Mouse (Mus musculus) MEL (cell line): ENCODE measurements around the gene Dnaaf3. TPM values are rescaled to one million over a fixed set of nuclear protein-coding genes. Genes with fewer than 3 reads are reported as not detected.
"Not testable (repeated sequence)": the region's sequence is repeated elsewhere in the genome, so short reads cannot be mapped to it uniquely, and the experiment has no call there.

Experiments used
- DNase-seq: peaks from one replicate; pipeline ENCODE4 v3.0.0; 2011; ENCODE audit warnings: low read depth, low spot score
- H3K27ac ChIP-seq: 2 replicates; pipeline ENCODE4 v1.5.1; 2012; ENCODE audit warnings: low read depth, mild to moderate bottlenecking, control low read depth, low read length, moderate library complexity; ENCODE audit not compliant: control insufficient read depth
- H3K27me3 ChIP-seq, 2 experiments: fragments of 150-350 bp in 1 of 2; sonication (generic) in 1 of 2; 2 replicates each; pipeline ENCODE4 v1.6.1; 2012; ENCODE audit warnings: low read length in 2 of 2, mild to moderate bottlenecking in 2 of 2, improper control_type of control experiment in 1 of 2, moderate library complexity in 1 of 2; ENCODE audit not compliant: insufficient read depth in 2 of 2, control insufficient read depth in 1 of 2
- H3K36me3 ChIP-seq, 2 experiments: 2 replicates each; pipeline ENCODE4 v1.6.1; 2012 to 2014; ENCODE audit warnings: low read length in 2 of 2, improper control_type of control experiment in 1 of 2, inconsistent platforms in 1 of 2, mild to moderate bottlenecking in 1 of 2; ENCODE audit not compliant: insufficient read depth in 2 of 2, control insufficient read depth in 1 of 2
- H3K4me1 ChIP-seq, 2 experiments: fragments of 150-350 bp in 1 of 2; sonication (generic) in 1 of 2; 2 replicates each; pipeline ENCODE4 v1.6.1; 2012; ENCODE audit warnings: low read length in 2 of 2, improper control_type of control experiment in 1 of 2, mild to moderate bottlenecking in 1 of 2; ENCODE audit not compliant: insufficient read depth in 2 of 2, control insufficient read depth in 1 of 2
- H3K4me3 ChIP-seq, 2 experiments: fragments of 150-350 bp in 1 of 2; sonication (generic) in 1 of 2; 2 replicates each; pipeline ENCODE4 v1.5.1; 2012; ENCODE audit warnings: low read depth in 2 of 2, low read length in 2 of 2, mild to moderate bottlenecking in 2 of 2, moderate library complexity in 2 of 2, control low read depth in 1 of 2, improper control_type of control experiment in 1 of 2; ENCODE audit not compliant: control insufficient read depth in 1 of 2, insufficient read depth in 1 of 2
- H3K79me2 ChIP-seq: 2 replicates; pipeline ENCODE4 v1.6.1; 2012; ENCODE audit warnings: mild to moderate bottlenecking, low read length, moderate library complexity; ENCODE audit not compliant: control insufficient read depth, poor library complexity, insufficient read depth
- H3K9ac ChIP-seq: 2 replicates; pipeline ENCODE4 v1.6.1; 2012; ENCODE audit warnings: low read depth, mild to moderate bottlenecking, control low read depth, low read length, moderate library complexity; ENCODE audit not compliant: control insufficient read depth, poor library complexity, severe bottlenecking
- H3K9me3 ChIP-seq: fragments of 150-350 bp; sonication (generic); replicated peaks from 2 replicates; pipeline ENCODE4 v1.6.1; 2012; ENCODE audit warnings: mild to moderate bottlenecking, low read length, improper control_type of control experiment, moderate library complexity; ENCODE audit not compliant: insufficient read depth
- ELF1 ChIP-seq: IDR thresholded peaks from 2 replicates; pipeline ENCODE4 v1.6.1; 2014; ENCODE audit warnings: low read depth, mild to moderate bottlenecking, inconsistent platforms, low read length, improper control_type of control experiment, moderate library complexity
- HCFC1 ChIP-seq: IDR thresholded peaks from 2 replicates; pipeline ENCODE4 v1.6.1; 2012; ENCODE audit warnings: low read depth, mild to moderate bottlenecking, inconsistent platforms, low read length, improper control_type of control experiment, moderate library complexity
- MAZ ChIP-seq: IDR thresholded peaks from 2 replicates; pipeline ENCODE4 v1.6.1; 2012; ENCODE audit warnings: low read depth, mild to moderate bottlenecking, inconsistent platforms, low read length, improper control_type of control experiment
- MYB ChIP-seq: IDR thresholded peaks from 2 replicates; pipeline ENCODE4 v1.6.1; 2011; ENCODE audit warnings: mild to moderate bottlenecking, low read depth, low read length, improper control_type of control experiment
- NELFE ChIP-seq: IDR thresholded peaks from 2 replicates; pipeline ENCODE4 v1.6.1; 2011; ENCODE audit warnings: low read depth, low read length, improper control_type of control experiment
- POLR2A ChIP-seq, 2 experiments: IDR thresholded peaks; 2 replicates each; pipeline ENCODE4 v1.6.1; 2011 to 2012; ENCODE audit warnings: low read length in 2 of 2, mild to moderate bottlenecking in 2 of 2, control low read depth in 1 of 2, improper control_type of control experiment in 1 of 2, low read depth in 1 of 2, moderate library complexity in 1 of 2; ENCODE audit not compliant: control insufficient read depth in 1 of 2, insufficient read depth in 1 of 2, poor library complexity in 1 of 2
- POLR2AphosphoS2 ChIP-seq: IDR thresholded peaks from 2 replicates; pipeline ENCODE4 v1.6.1; 2011; ENCODE audit warnings: low read length, improper control_type of control experiment
- POLR2AphosphoS5 ChIP-seq: IDR thresholded peaks from 2 replicates; pipeline ENCODE4 v1.6.1; 2012; ENCODE audit warnings: low read depth, borderline replicate concordance, mild to moderate bottlenecking, inconsistent platforms, low read length, moderate library complexity, mixed read lengths
- RAD21 ChIP-seq: IDR thresholded peaks from 2 replicates; pipeline ENCODE4 v1.6.1; 2011; ENCODE audit warnings: mild to moderate bottlenecking, low read depth, low read length, improper control_type of control experiment
- RCOR1 ChIP-seq: IDR thresholded peaks from 2 replicates; pipeline ENCODE4 v1.6.1; 2012; ENCODE audit warnings: low read depth, mild to moderate bottlenecking, inconsistent platforms, low read length, improper control_type of control experiment
- SIN3A ChIP-seq: IDR thresholded peaks from 2 replicates; pipeline ENCODE4 v1.6.1; 2012; ENCODE audit warnings: low read length, improper control_type of control experiment, inconsistent platforms
- TBP ChIP-seq: IDR thresholded peaks from 2 replicates; pipeline ENCODE4 v1.8.0; 2011; ENCODE audit warnings: low read depth, low read length, improper control_type of control experiment
- TCF12 ChIP-seq: IDR thresholded peaks from 2 replicates; pipeline ENCODE4 v1.6.1; 2014; ENCODE audit warnings: low read depth, mild to moderate bottlenecking, inconsistent platforms, low read length, improper control_type of control experiment, moderate library complexity
- UBTF ChIP-seq: IDR thresholded peaks from 2 replicates; pipeline ENCODE4 v1.6.1; 2012; ENCODE audit warnings: low read depth, mild to moderate bottlenecking, inconsistent platforms, low read length, improper control_type of control experiment, moderate library complexity, borderline replicate concordance; ENCODE audit not compliant: insufficient read depth
- USF1 ChIP-seq: IDR thresholded peaks from 2 replicates; pipeline ENCODE4 v1.6.1; 2014; ENCODE audit warnings: low read depth, mild to moderate bottlenecking, inconsistent platforms, low read length, improper control_type of control experiment, moderate library complexity
- ZC3H11A ChIP-seq: IDR thresholded peaks from 2 replicates; pipeline ENCODE4 v1.6.1; 2012; ENCODE audit warnings: low read depth, mild to moderate bottlenecking, inconsistent platforms, low read length, improper control_type of control experiment
- ZNF384 ChIP-seq: IDR thresholded peaks from 2 replicates; pipeline ENCODE4 v1.6.1; 2012; ENCODE audit warnings: low read depth, mild to moderate bottlenecking, inconsistent platforms, low read length, improper control_type of control experiment
- polyA plus RNA-seq, 2 experiments: library from polyadenylated mRNA; stranded (reverse) in 1 of 2; unstranded in 1 of 2; fragments of >175 nt in 1 of 2; fragments of >200 nt in 1 of 2; gene quantifications; 2 replicates each; pipeline versions ENCODE4 v1.2.1 to v1.2.4; 2012; ENCODE audit warnings: low replicate concordance in 2 of 2, low read depth in 1 of 2; ENCODE audit not compliant: insufficient read length in 2 of 2, insufficient read depth in 1 of 2, missing spikeins in 1 of 2
- total RNA-seq: library from RNA; depleted of rRNA; stranded (reverse); fragments of 300-350 nt; gene quantifications from 2 replicates; pipeline ENCODE4 v1.2.3, GENCODE M21; 2012

Gene Dnaaf3
- total and polyA plus RNA-seq, 3 experiments: 0.73 to 2.9 TPM; not detected in 1

GRCm38 (mm10) chr7:4537181-4537580 is 4.9 kb upstream of the Dnaaf3 start:
- Histone ChIP-seq H3K27ac (no peak overlapping the region), H3K9me3 (no peaks in the 10 kb centered on the region), H3K79me2 (no peaks in the 10 kb centered on the region), H3K4me1 (no peaks in the 10 kb centered on the region), H3K4me3 (no peak overlapping the region), H3K36me3 (no peaks in the 10 kb centered on the region), H3K27me3 (peaks cover 5 to 11% of the 10 kb centered on the region in 2 experiments; a peak in 3 of 4 replicates), H3K9ac (no peak overlapping the region)
- no peak for TF ChIP-seq POLR2AphosphoS2
- TF ChIP-seq TCF12: no peak
- no peak for TF ChIP-seq ELF1
- TF ChIP-seq HCFC1: no peak
- TF ChIP-seq TBP: no peak
- TF ChIP-seq ZNF384: no peak
- TF ChIP-seq POLR2AphosphoS5: no peak
- no peak for TF ChIP-seq NELFE
- TF ChIP-seq ZC3H11A: no peak
- TF ChIP-seq SIN3A: no peak
- no peak for TF ChIP-seq MAZ
- TF ChIP-seq MYB: no peak
- no peak for TF ChIP-seq POLR2A (IDR thresholded peaks at IDR 0.05; ENCODE audit: control insufficient read depth in 1 of 2, insufficient read depth in 1 of 2, low read depth in 1 of 2, low read length in 2 of 2, poor library complexity in 1 of 2)
- TF ChIP-seq USF1: no peak
- DNase-seq: no peak

- no peak overlapping the region for H3K9ac ChIP-seq
- H3K4me1 ChIP-seq: no peaks in the 10 kb centered on the region
- H3K79me2 ChIP-seq: no peaks in the 10 kb centered on the region
- peaks cover 5 to 11% of the 10 kb centered on the region in 2 experiments; a peak in 3 of 4 replicates for H3K27me3 ChIP-seq
- H3K9me3 ChIP-seq: no peaks in the 10 kb centered on the region
- H3K36me3 ChIP-seq: no peaks in the 10 kb centered on the region
- no peak for DNase-seq
- TF ChIP-seq RCOR1 (no peak), ZNF384 (no peak), RAD21 (no peak), UBTF (no peak)
- no peak overlapping the region for H3K27ac ChIP-seq
- H3K4me3 ChIP-seq: no peak overlapping the region
These were observed 4.1 kb upstream of the Dnaaf3 start for GRCm38 (mm10) chr7:4536369-4536768.

- H3K27me3 ChIP-seq, H3K36me3 ChIP-seq, H3K79me2 ChIP-seq, H3K9ac ChIP-seq, DNase-seq, H3K4me1 ChIP-seq, H3K9me3 ChIP-seq, H3K4me3 ChIP-seq, H3K27ac ChIP-seq: not testable (repeated sequence)
These were observed 2.1 kb downstream of the Dnaaf3 start for GRCm38 (mm10) chr7:4530166-4530565.
